Mouse (Mus musculus) embryonic fibroblast, embryonic 13.5 days (primary cell): ENCODE data around the gene Smyd1.

Experiments used
- CTCF ChIP-seq: IDR thresholded peaks from 2 replicates; pipeline ENCODE4 v1.5.1; 2011; ENCODE audit warnings: mild to moderate bottlenecking, control low read depth, low read length, moderate library complexity, borderline replicate concordance; ENCODE audit not compliant: insufficient read depth
- POLR2A ChIP-seq: IDR thresholded peaks from 2 replicates; pipeline ENCODE4 v1.6.1; 2011; ENCODE audit warnings: low read depth, mild to moderate bottlenecking, control low read depth, low read length, moderate library complexity

- TF ChIP-seq CTCF (no peak), POLR2A (no peak)
These were observed 38.2 kb upstream of the Smyd1 start for GRCm38 (mm10) chr6:71360221-71360620.
